Mouse (Mus musculus): ENCODE results near the gene Mast3. TPM values are rescaled to one million over a fixed set of nuclear protein-coding genes. Genes with fewer than 3 reads are reported as not detected.
A peak's percentile ranks its signal among the peaks of the same experiment; 100 is the strongest.

Mast3 gene
- total RNA-seq, 1 experiment from 2014 or later: 40.2 TPM

GRCm38 (mm10) chr8:70808955-70809701 lies 4.3 kb upstream of the Mast3 start:
- no peak for ATAC-seq (ENCODE audit: extremely low read depth, insufficient number of reproducible peaks, low FRiP score, poor library complexity, severe bottlenecking)

GRCm38 (mm10) chr8:70808239-70808638 lies 3.4 kb upstream of the Mast3 start, which contains the start of gene Il12rb1:
Gene Il12rb1 (plus strand): TSS chr8:70808449.
- no peak for ATAC-seq (ENCODE audit: extremely low read depth, insufficient number of reproducible peaks, low FRiP score, poor library complexity, severe bottlenecking)

- ATAC-seq (ENCODE audit: extremely low read depth, insufficient number of reproducible peaks, low FRiP score, poor library complexity, severe bottlenecking): no peak
These were observed 2.5 kb upstream of the Mast3 start for GRCm38 (mm10) chr8:70807304-70807703.

GRCm38 (mm10) chr8:70806541-70806940 lies 1.7 kb upstream of the Mast3 start:
- ATAC-seq (ENCODE audit: extremely low read depth, insufficient number of reproducible peaks, low FRiP score, poor library complexity, severe bottlenecking): peak; percentile 37; the same call in 1 of the 2 replicates

- peak; percentile 37 for ATAC-seq (ENCODE audit: extremely low read depth, insufficient number of reproducible peaks, low FRiP score, poor library complexity, severe bottlenecking)
These were observed 933 bp downstream of the Mast3 start for GRCm38 (mm10) chr8:70803761-70804480.

- ATAC-seq (ENCODE audit: extremely low read depth, insufficient number of reproducible peaks, low FRiP score, poor library complexity, severe bottlenecking): no peak
These were observed 1.9 kb downstream of the Mast3 start for GRCm38 (mm10) chr8:70802786-70803510.

- no peak for ATAC-seq (ENCODE audit: extremely low read depth, insufficient number of reproducible peaks, low FRiP score, poor library complexity, severe bottlenecking)
These were observed 3.0 kb downstream of the Mast3 start for GRCm38 (mm10) chr8:70801830-70802229.

- ATAC-seq (ENCODE audit: extremely low read depth, insufficient number of reproducible peaks, low FRiP score, poor library complexity, severe bottlenecking): no peak
These were observed 3.7 kb downstream of the Mast3 start for GRCm38 (mm10) chr8:70801156-70801555.

- ATAC-seq (ENCODE audit: extremely low read depth, insufficient number of reproducible peaks, low FRiP score, poor library complexity, severe bottlenecking): no peak
These were observed 4.2 kb downstream of the Mast3 start for GRCm38 (mm10) chr8:70800648-70801047.

GRCm38 (mm10) chr8:70798281-70798680 lies 6.6 kb downstream of the Mast3 start:
- ATAC-seq (ENCODE audit: extremely low read depth, insufficient number of reproducible peaks, low FRiP score, poor library complexity, severe bottlenecking): no peak

GRCm38 (mm10) chr8:70797081-70798070 lies 7.5 kb downstream of the Mast3 start:
- ATAC-seq (ENCODE audit: extremely low read depth, insufficient number of reproducible peaks, low FRiP score, poor library complexity, severe bottlenecking): peak; percentile 42

- ATAC-seq (ENCODE audit: extremely low read depth, insufficient number of reproducible peaks, low FRiP score, poor library complexity, severe bottlenecking): no peak
These were observed 8.3 kb downstream of the Mast3 start for GRCm38 (mm10) chr8:70796403-70797080.

GRCm38 (mm10) chr8:70795370-70795769 lies 9.5 kb downstream of the Mast3 start:
- no peak for ATAC-seq (ENCODE audit: extremely low read depth, insufficient number of reproducible peaks, low FRiP score, poor library complexity, severe bottlenecking)

- no peak for ATAC-seq (ENCODE audit: extremely low read depth, insufficient number of reproducible peaks, low FRiP score, poor library complexity, severe bottlenecking)
These were observed 10.6 kb downstream of the Mast3 start for GRCm38 (mm10) chr8:70794215-70794614.

GRCm38 (mm10) chr8:70792700-70793099 lies 12.2 kb downstream of the Mast3 start:
- peak; percentile 60 for ATAC-seq (ENCODE audit: extremely low read depth, insufficient number of reproducible peaks, low FRiP score, poor library complexity, severe bottlenecking)

- ATAC-seq (ENCODE audit: extremely low read depth, insufficient number of reproducible peaks, low FRiP score, poor library complexity, severe bottlenecking): peak; percentile 63
These were observed 12.7 kb downstream of the Mast3 start for GRCm38 (mm10) chr8:70791975-70792691.

- ATAC-seq (ENCODE audit: extremely low read depth, insufficient number of reproducible peaks, low FRiP score, poor library complexity, severe bottlenecking): peak; percentile 47
These were observed 13.6 kb downstream of the Mast3 start for GRCm38 (mm10) chr8:70791294-70791701.

Data from neutrophil, adult 5-6 weeks (primary cell).